Mouse (Mus musculus): ENCODE data around the gene Irx5.

DNA sequence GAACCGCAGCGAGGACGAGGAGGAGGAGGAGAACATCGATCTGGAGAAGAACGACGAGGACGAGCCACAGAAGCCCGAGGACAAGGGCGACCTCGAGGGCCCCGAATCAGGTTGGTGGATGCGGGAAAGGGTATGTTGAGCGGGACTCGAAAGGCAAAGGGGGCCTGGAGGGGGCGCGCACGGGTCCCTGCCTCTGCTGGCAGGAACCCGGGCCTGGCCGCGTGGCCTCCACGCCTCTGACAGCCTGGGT, 2.3 kb downstream of the Irx5 start:
- TF ChIP-seq CTCF (IDR thresholded peaks at IDR 0.05; ENCODE audit: borderline replicate concordance, extremely low read depth, insufficient read depth, insufficient read length): peak; percentile 22; the same call in 1 of the 2 replicates
- no peak for TF ChIP-seq POLR2A (IDR thresholded peaks at IDR 0.05; ENCODE audit: borderline replicate concordance, extremely low read depth, insufficient read depth, insufficient read length, poor library complexity, severe bottlenecking)
